Mouse (Mus musculus): ENCODE data around the gene Abhd14b.
"Not testable (repeated sequence)": the region's sequence is repeated elsewhere in the genome, so short reads cannot be mapped to it uniquely, and the experiment has no call there.

- TF ChIP-seq CTCF, POLR2A (IDR thresholded peaks at IDR 0.05; ENCODE audit: extremely low read depth, insufficient read depth, low read length): not testable (repeated sequence)
These were observed 40.3 kb downstream of the Abhd14b start for GRCm38 (mm10) chr9:106487602-106488001.
